Mouse (Mus musculus) MEL (cell line): Measurements from ENCODE around the gene Ccdc33.

Source experiments
- CHD1 ChIP-seq: IDR thresholded peaks from 2 replicates; pipeline ENCODE4 v1.6.1; 2012; ENCODE audit warnings: low read depth, mild to moderate bottlenecking, inconsistent platforms, low read length, improper control_type of control experiment
- CTCF ChIP-seq, 3 experiments: IDR thresholded peaks in 2 of 3; conservative IDR thresholded peaks in 1 of 3; 2 replicates each; pipeline ENCODE4 v1.5.1; 2011 to 2012; ENCODE audit warnings: low read length in 3 of 3, low read depth in 2 of 3, mild to moderate bottlenecking in 2 of 3, improper control_type of control experiment in 1 of 3, inconsistent platforms in 1 of 3, mixed read lengths in 1 of 3, moderate library complexity in 1 of 3; ENCODE audit not compliant: control insufficient read depth in 1 of 3, insufficient read depth in 1 of 3, poor library complexity in 1 of 3, severe bottlenecking in 1 of 3
- HCFC1 ChIP-seq: IDR thresholded peaks from 2 replicates; pipeline ENCODE4 v1.6.1; 2012; ENCODE audit warnings: low read depth, mild to moderate bottlenecking, inconsistent platforms, low read length, improper control_type of control experiment, moderate library complexity
- MEF2A ChIP-seq: IDR thresholded peaks from 2 replicates; pipeline ENCODE4 v1.6.1; 2014; ENCODE audit warnings: low read depth, mild to moderate bottlenecking, inconsistent platforms, low read length, improper control_type of control experiment; ENCODE audit not compliant: poor library complexity, insufficient replicate concordance, severe bottlenecking; ENCODE audit errors: extremely low read depth
- MXI1 ChIP-seq: IDR thresholded peaks from 2 replicates; pipeline ENCODE4 v1.6.1; 2011; ENCODE audit warnings: mild to moderate bottlenecking, low read depth, low read length, improper control_type of control experiment
- POLR2A ChIP-seq, 2 experiments: IDR thresholded peaks; 2 replicates each; pipeline ENCODE4 v1.6.1; 2011 to 2012; ENCODE audit warnings: low read length in 2 of 2, mild to moderate bottlenecking in 2 of 2, control low read depth in 1 of 2, improper control_type of control experiment in 1 of 2, low read depth in 1 of 2, moderate library complexity in 1 of 2; ENCODE audit not compliant: control insufficient read depth in 1 of 2, insufficient read depth in 1 of 2, poor library complexity in 1 of 2
- TAL1 ChIP-seq: IDR thresholded peaks from 2 replicates; pipeline ENCODE4 v1.6.1; 2012; ENCODE audit warnings: mild to moderate bottlenecking, inconsistent platforms, low read length, moderate library complexity, mixed read lengths
- TCF12 ChIP-seq: IDR thresholded peaks from 2 replicates; pipeline ENCODE4 v1.6.1; 2014; ENCODE audit warnings: low read depth, mild to moderate bottlenecking, inconsistent platforms, low read length, improper control_type of control experiment, moderate library complexity
- USF1 ChIP-seq: IDR thresholded peaks from 2 replicates; pipeline ENCODE4 v1.6.1; 2014; ENCODE audit warnings: low read depth, mild to moderate bottlenecking, inconsistent platforms, low read length, improper control_type of control experiment, moderate library complexity
- ZKSCAN1 ChIP-seq: IDR thresholded peaks from 2 replicates; pipeline ENCODE4 v1.6.1; 2012; ENCODE audit warnings: low read depth, mild to moderate bottlenecking, inconsistent platforms, low read length, improper control_type of control experiment, moderate library complexity

- TF ChIP-seq HCFC1: no peak
- no peak for TF ChIP-seq TCF12
- TF ChIP-seq CTCF (IDR thresholded peaks at IDR 0.05 in 2 of 3, conservative IDR thresholded peaks at IDR 0.05 in 1 of 3; ENCODE audit: control insufficient read depth in 1 of 3, insufficient read depth in 1 of 3, low read depth in 2 of 3, low read length in 3 of 3, poor library complexity in 1 of 3, severe bottlenecking in 1 of 3): no peak
- TF ChIP-seq MXI1: no peak
- no peak for TF ChIP-seq ZKSCAN1
- TF ChIP-seq CHD1: no peak
- TF ChIP-seq TAL1: no peak
- TF ChIP-seq USF1: no peak
- TF ChIP-seq MEF2A: no peak
- no peak for TF ChIP-seq POLR2A (IDR thresholded peaks at IDR 0.05; ENCODE audit: control insufficient read depth in 1 of 2, insufficient read depth in 1 of 2, low read depth in 1 of 2, low read length in 2 of 2, poor library complexity in 1 of 2)
Observed at GRCm38 (mm10) chr9:58111431-58111830, 7.2 kb downstream of the Ccdc33 start.
